Mouse (Mus musculus) B cell, adult 62 days (primary cell): ENCODE results near the gene Enpp6. TPM values are rescaled to one million over a fixed set of nuclear protein-coding genes. Genes with fewer than 3 reads are reported as not detected.

ENCODE experiments used
- total RNA-seq: library from RNA; stranded (reverse); gene quantifications from 4 replicates; pipeline ENCODE4 v1.2.4, GENCODE M21; 2023

Enpp6 gene
- total RNA-seq, result 0.45 to 3.1 TPM (median 1.8 TPM) in 4 replicates

DNA sequence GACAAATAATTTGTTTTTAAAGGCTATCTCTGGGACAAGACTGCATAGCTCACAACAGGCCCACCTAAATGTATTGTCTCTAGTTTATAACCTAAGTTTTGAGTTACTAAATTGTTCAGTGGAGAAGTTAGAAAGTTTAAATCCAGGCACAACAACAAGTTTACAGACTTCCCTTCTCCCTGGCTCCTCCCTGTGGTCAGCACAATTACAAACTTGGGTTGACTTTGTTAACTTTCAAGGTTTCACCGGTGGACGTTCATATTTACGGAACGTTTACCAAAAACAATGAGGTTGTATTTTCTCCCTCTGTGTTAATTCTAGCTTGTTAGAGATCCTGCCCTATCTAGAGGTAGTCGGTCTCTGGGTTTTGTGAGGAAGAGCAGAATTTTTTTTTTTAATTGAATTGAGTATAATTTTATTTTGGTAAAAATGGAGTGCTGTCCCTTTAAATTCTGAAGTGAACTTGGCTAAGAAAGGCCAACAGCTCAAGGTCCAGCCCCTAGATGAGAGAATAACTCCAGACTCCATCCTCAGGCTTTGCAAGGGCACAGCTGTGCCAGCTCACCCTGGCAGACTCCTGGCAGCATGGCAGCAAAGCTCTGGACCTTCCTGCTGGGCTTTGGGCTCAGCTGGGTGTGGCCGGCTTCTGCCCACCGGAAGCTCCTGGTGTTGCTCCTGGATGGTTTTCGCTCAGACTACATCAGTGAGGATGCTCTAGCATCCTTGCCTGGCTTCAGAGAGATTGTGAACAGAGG lies at the start of gene Enpp6:
Gene Enpp6, plus strand, starts transcription at position 502 of the 755 bp plus-strand sequence.

Other genes starting within 250 kb of the Enpp6 start
- gene Irf2, start 247.2 kb upstream of the Enpp6 start, total RNA-seq, result 276 to 321 TPM (median 307 TPM) in 4 replicates